Mouse (Mus musculus): ENCODE results near the gene Gm27021.

DNA sequence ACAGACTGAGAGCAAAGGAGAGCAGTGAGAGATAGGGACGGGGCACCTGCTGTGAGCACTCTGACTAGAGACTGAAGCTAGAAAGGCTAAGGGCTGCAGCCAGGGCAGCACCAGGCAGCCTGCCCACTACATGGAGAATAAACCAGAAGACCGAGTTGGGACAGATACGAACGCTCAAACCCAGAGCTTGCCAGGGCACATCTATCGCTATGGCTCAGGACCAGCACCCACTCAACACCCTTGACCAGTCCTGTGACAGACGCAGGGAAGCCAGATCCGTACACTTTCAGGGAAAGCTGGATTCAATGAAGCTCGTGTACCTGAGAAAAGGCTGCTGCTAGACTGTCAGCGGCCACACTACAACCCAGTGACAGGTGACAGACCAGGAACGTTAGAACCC lies 82.4 kb downstream of the Gm27021 start:
- TF ChIP-seq POLR2A (IDR thresholded peaks at IDR 0.05; ENCODE audit: low read depth, low read length) (no peak), CTCF (IDR thresholded peaks at IDR 0.05; ENCODE audit: extremely low read depth, insufficient read length, insufficient replicate concordance, low read depth, low read length) (no peak)
